Mouse (Mus musculus): ENCODE measurements at regions not wholly inside any gene's neighbourhood (a gene's known extent, or its start where the extent isn't known, plus 50 kb on each side); places are given as distances from the start of the nearest gene placed in this dataset.

- DNase-seq, result no peak
Observed at GRCm38 (mm10) chr2:93135324-93135723, 52.0 kb upstream of the Trp53i11 start.

DNA sequence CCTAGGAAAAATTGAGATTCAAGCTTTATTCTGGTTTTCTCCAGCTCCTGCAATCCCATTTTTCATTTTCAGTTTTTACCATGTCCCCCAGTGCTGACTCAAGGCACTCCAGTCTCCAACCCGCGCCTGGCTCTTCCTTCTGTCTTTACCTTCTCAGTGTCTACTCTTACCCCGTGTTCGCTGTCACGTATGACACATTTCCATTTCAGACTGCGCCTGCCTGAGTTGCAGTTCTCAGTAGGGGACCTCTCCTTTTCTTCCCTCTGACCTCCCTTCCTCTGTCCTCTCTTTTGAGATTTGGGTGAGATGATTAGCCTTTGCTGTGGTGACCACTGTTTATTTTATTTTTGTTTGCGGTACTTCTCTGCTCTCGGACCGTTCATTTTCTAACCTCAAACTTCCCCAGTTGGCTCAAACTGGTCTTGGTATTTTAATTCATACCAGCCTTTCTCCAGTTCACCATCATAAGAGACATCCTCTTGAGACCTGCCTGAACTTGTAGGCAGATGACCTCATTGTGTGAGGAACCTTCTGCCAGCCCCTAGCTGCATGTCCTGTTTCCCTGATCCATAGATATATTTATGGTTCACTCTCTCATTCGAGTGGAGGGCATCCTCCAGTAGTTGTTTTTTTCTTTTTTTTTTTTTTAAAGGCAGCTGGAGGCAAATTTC lies 53.9 kb upstream of the Trp53i11 start:
- no peak for DNase-seq

- DNase-seq, result peak; percentile 45
Observed at GRCm38 (mm10) chr2:93131825-93132623, 55.3 kb upstream of the Trp53i11 start.

DNA sequence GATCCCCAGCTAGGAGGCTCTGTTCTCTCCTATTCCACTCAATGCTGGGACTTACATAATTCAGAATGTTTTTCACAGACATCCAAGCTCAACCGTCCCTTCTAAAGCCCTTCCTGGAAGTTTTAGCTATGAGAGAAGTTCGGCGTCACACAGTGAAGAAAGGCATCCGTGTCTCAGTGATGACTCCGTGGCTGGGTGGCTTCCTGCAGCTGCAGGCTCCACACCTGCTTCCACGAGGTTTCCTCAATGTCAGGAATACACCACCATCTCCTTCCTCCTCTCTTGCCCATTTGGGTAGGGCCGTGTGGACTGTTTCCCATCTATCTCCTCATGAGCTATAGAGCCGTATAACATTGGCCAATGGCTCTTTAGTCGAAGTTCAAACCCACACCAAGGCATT lies 56.1 kb upstream of the Trp53i11 start:
- no peak for DNase-seq

GRCm38 (mm10) chr2:93129176-93129575 lies 58.2 kb upstream of the Trp53i11 start:
- no peak for DNase-seq

GRCm38 (mm10) chr2:93126595-93127165 lies 60.7 kb upstream of the Trp53i11 start:
- DNase-seq, result peak in 1 of 2 experiments; percentile 24

- DNase-seq, result no peak
Observed at GRCm38 (mm10) chr2:93126112-93126511, 61.2 kb upstream of the Trp53i11 start.

- DNase-seq, result no peak
Observed at GRCm38 (mm10) chr2:93124866-93125467, 62.4 kb upstream of the Trp53i11 start.

GRCm38 (mm10) chr2:93123829-93124228 lies 63.5 kb upstream of the Trp53i11 start:
- no peak for DNase-seq

DNA sequence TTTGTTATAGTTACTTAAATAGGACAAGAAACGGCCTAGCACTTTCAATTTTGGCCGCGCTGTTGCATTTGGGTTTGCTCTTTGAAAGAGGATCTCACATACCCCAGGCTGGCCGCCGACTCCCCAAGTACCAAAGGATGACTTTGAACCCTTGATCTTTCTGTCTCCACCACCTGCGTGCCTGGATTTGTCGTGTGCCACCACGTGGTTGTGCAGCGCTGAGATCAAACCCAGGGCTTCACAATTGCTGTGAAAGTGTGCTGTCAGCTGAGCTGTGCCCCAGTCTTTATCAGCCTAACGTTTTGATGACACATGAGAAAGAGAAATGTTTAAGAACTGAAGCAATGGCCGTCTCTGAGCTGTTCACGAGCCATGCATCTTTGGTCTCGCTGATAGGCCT lies 67.0 kb upstream of the Trp53i11 start:
- no peak for DNase-seq

DNA sequence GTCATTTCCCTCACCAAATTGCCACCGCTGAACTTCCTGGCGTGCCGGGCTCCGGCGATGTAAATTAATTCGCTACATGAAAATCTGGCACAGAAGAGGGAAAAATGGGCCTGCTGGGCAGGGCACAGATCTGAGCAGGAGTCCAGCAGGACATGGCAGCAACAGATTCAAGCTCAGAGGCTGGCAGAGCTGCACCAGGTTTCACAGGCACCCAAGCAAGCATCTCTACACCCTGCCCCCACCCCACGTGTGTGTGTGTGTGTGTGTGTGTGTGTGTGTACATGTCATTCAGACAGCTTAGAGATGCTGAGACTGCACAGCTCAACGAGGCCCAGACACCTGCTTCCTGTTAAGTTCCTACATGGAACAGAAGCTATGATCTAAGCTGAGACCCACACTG lies 68.3 kb upstream of the Trp53i11 start:
- DNase-seq, result no peak

DNA sequence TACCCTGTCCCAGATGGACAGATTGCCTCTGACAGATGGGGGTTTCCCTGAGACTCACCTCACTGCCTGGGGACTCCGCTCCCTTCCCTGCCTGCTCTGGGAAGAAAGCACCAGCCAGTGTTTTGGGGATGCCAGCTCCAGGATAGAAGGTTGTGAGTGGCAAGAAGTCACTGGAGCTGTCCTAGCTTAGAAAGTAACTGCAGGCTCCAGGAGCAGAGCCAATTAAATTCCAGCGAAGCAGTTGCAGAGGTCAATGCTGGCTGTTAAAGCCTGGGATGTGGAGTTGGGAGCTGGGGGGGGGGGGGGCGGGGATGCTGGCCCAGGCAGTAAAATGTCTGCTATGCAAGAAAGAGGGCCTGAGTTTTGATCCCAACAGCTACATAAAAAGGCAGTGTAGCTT lies 69.3 kb upstream of the Prdm11 start:
- DNase-seq, result no peak

- no peak for DNase-seq
Observed at GRCm38 (mm10) chr2:93113929-93114328, 68.0 kb upstream of the Prdm11 start.

DNA sequence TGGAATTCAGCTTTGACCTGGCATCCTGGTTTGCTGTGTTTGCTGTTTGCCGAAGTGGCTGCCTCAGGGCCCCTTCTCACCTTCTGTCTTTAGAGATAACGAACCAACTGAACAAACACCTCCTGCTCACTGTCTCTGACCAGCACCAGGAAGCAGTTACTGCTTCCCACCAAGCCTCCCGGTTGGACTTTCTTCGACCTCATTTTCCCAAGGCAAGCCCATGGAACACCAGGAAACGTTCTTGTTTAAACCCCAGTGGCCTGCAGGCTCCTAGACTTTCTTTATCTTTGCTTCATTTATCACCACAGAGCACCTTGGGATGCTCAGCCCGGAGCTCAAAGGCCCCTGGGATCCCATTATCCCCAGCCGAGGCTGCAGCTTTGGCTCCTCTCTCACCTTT lies 66.4 kb upstream of the Prdm11 start:
- DNase-seq, result no peak

GRCm38 (mm10) chr2:93110898-93111297 lies 64.9 kb upstream of the Prdm11 start:
- no peak for DNase-seq

DNA sequence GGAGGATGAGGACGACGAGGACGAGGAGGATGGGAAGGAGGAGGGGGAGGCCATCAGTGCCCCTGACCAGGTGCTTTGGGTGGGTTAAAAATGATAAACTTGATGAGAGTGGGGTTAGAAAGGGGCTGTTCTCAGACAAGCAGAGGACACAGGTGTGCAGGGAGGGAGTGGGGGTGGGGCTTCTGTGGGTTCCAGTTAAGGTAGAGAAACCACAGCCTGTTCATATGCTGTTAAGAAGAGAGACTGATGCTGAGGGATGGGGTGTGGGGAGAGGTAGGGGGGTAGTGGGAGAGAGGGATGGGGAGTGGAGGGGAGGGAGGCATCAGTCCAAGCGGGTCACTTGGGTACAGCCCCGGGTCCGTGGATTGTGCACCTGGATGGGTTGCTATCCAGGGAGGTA lies 60.6 kb upstream of the Prdm11 start:
- DNase-seq, result no peak

GRCm38 (mm10) chr2:93101991-93102390 lies 56.0 kb upstream of the Prdm11 start:
- DNase-seq, result no peak

DNA sequence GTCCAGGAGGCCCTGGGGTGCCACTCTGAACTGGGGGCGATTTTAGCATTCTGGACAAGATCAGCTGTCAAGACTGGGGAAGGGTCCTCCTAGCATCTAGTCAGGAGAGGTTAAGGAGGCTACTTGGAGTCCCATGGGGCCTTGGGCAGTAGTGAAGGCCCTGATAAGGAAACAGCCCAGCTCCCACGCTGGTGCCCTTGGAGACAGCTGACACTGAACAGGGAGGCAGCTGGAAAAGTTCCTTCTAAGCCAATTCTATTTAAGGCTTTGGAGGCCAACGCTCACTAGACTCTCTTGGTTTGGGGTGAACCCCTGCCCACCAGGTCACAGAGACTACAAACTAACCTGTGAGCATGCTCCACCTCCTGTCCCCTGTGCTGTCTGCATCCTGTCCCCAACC lies 53.8 kb upstream of the Prdm11 start:
- DNase-seq, result no peak

GRCm38 (mm10) chr2:93097016-93097415 lies 51.0 kb upstream of the Prdm11 start:
- no peak for DNase-seq

DNA sequence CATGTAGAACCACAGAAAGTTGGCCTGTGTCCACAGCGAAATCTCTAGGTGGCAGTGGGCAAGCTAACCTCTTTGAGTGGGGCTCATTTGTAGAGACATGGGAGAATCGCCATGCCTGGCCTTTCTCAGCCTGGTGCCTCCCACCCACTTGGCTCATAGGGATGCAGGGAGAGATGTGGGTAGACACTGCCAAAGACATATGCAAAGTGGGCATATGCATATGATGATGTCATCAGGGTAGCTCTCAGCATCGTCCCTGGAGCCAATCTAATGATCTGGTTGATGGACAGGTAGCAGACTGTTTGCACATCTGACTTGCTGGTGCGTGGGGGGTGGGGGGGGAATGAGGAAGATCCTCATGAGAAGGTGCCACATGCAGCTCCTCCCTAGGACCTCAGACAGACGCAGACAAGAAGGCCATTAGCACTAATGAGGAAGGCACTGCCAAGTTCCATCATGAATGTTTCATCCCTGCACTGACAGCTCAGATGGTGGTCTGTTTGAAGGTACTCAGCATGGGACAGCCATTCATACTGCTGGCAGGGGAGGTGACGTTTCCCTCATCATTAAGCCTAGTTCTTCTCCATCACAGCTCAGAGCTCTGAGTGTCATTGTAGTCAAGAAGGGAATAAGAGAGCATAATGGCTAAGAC lies 50.2 kb upstream of the Prdm11 start:
- no peak for DNase-seq
